Mouse (Mus musculus): Measurements from ENCODE around the gene Slc15a4. TPM values are rescaled to one million over a fixed set of nuclear protein-coding genes. Genes with fewer than 3 reads are reported as not detected.

Gene Slc15a4
- 10 to 100 TPM; 30.4 to 35.3 TPM for total RNA-seq (2021)

DNA sequence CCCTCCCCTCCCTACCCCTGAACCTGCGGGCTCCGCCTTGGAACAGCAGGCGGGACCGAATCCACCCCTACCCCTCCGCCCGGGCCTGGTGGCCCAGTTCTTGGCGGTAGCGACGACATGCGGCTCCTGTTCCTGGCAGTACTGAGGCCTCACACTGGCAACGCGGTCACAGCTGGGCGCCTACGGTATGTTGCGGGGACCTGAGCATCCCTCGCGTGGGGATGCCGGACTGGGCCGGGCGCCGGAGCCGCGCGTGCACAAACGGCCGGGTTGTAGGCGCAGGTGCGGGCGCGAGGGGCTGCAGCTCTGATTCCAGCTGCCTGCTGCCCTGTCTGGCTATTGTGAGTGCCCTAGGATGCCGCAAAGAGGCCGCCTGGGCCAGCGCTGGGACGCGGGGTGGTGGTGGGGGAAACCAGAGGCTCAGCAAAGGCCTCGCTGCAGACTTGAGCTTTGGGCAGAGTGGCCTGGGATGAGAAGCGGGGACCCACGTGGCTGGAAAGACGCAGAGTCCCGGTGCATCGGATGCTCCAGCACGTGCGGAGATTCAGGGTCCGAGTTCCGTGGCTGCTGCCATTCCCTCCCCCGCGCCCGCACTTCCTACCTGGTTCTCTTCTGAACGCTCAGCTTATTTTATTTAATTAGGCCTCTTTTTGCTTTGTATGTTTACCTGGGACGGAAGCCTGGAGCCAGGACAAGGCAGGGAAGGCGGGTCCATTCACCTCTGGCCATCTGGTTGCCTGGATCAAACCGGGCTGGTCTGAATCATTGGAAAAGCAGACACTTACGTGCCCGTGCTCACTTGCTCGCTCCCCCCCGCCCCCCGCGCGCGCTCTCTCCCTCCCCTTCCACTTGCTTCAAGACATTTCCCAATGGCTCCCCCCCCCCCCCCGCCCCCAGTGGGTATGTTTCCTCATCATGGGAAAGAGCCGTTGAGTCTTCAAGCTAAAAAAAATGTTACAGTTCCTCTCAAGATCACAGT, at the start of gene Slc15a4, which contains the start of gene Glt1d1:
TSS of gene Slc15a4 (minus strand) at position 731 of the 979 bp plus-strand sequence.
TSS of gene Glt1d1 (plus strand) at position 96 of the 979 bp plus-strand sequence.
- DNase-seq: no peak

GRCm38 (mm10) chr5:127678501-127678900, 45.8 kb upstream of the Slc15a4 start:
- DNase-seq: no peak

GRCm38 (mm10) chr5:127677561-127677960, 44.9 kb upstream of the Slc15a4 start:
- no peak for DNase-seq

- no peak for DNase-seq
Measured at GRCm38 (mm10) chr5:127673913-127674312, 41.2 kb upstream of the Slc15a4 start.

GRCm38 (mm10) chr5:127660979-127661378, 28.3 kb upstream of the Slc15a4 start:
- no peak for DNase-seq

GRCm38 (mm10) chr5:127660267-127660666, 27.6 kb upstream of the Slc15a4 start:
- no peak for DNase-seq

GRCm38 (mm10) chr5:127659312-127659711, 26.6 kb upstream of the Slc15a4 start:
- DNase-seq: no peak

DNA sequence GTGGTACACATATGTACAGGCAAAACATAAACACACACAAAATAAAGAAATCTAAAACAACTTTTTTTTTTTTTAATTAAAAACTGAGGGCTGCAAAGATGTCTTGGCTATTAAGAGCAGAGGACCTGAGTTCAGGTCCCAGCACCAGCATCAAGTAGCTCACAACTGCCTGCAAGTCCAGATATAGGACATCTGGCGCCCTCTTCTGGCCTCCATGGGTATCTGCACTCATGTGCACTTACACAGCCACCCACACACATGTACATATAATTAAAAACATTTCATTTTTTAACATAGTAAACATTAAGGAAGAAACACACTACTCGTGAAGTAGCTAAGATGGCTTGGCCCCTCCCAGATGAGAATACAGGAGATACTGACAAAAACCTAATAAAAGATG, 25.6 kb upstream of the Slc15a4 start:
- DNase-seq: no peak

DNA sequence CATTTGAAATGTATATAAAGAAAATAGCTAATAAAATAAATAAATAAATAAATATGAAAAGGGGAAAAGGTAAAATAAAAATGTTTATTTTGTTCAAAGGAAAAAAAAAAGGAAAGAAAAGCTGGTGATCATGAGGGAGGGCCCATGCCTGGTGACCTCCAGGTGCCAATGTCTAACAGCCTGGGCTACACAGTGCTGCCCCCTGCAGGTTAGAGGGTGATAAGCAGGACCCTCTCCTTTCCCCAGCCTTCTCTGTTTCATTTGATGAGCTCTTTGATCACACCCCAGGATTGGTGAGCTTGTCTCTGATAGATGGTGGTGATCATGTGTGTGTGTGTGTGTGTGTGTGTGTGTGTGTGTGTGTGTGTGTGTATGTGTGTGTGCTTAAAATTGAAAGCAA, 16.4 kb upstream of the Slc15a4 start:
- DNase-seq: no peak

- peak in 1 of 2 experiments; percentile 13 for DNase-seq
Measured at GRCm38 (mm10) chr5:127648046-127648445, 15.3 kb upstream of the Slc15a4 start.

DNA sequence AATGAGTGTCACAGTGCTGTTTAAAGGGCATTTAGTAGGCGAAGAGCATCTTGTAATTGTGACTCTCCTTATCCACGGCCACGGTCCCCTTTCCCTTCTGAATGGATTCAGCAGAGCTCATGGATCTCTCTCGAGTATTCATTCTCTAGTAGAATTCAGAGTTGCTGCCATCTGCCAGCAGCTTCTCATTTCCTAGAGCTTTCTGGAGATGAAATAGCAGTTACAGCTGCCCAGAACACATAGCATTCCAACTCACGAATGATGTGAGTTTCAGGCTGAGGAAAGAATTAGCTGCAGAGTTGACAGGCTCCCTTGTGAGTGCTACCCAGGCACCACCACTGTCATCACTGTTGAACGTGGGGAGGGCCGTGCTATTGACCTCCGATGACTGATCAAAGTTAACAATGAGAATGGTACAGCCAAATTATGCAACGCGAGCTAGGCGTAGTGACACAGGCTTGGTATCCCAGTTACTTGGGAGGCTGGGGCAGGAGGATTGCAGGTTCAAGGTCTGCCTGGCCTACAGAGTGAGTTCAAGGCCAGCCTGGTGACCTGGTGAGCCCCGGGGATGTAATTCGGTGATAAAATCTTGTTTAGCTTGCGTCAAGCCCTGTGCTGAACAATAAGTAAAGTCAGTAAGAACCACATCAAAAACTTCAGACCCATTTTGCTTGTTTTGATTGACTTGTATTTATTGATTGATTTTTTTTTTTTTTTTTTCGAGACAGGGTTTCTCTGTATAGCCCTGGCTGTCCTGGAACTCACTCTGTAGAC, 8.7 kb upstream of the Slc15a4 start:
- DNase-seq: no peak

GRCm38 (mm10) chr5:127640359-127640758, 7.7 kb upstream of the Slc15a4 start:
- DNase-seq: no peak

DNA sequence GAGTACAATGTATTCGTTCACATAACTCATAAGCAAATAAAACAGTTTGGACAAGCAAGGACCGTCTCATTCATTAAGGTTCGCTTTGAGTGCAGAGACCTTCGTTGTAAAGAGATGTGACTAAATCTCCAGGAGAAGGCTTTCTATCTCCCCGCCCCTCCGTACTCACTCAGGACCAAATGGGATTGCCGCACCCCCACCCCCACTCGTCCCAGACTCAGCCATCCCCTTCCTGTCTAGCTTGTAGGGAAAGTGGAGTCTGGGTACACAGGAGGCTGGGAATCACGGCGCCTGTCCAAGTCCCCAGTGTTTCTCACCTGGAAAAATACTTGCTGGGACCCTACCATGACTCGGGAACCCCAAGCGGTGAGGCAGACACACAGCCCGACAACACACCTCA, 6.9 kb upstream of the Slc15a4 start:
- no peak for DNase-seq

DNA sequence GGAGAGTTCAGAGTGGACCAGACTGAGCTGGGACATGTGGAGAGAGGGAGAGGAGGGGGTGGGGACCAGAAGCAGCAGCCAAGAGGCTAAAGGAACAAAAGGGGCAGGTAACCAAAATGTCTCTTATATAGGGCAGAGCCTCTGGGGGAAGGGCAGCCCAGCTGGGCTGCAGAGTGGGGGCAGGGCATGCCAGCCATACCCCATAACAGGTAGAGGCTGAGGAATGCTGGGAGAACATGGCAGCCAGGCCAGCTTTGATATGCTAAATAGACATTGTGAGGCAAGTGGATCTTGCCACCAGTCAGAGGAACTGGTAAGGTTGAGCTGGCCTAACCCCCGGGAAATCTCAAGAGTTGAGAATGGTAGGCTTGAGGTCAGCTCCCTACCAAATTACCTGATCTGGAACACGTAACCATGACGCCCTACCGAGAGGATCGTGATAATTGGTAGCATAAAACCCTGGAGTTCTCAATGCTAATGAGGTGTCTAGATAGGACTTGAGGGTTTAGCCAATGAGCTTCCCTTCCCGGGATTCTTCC, 6.4 kb upstream of the Slc15a4 start:
- DNase-seq: no peak

- DNase-seq: no peak
Measured at GRCm38 (mm10) chr5:127638177-127638576, 5.5 kb upstream of the Slc15a4 start.

DNA sequence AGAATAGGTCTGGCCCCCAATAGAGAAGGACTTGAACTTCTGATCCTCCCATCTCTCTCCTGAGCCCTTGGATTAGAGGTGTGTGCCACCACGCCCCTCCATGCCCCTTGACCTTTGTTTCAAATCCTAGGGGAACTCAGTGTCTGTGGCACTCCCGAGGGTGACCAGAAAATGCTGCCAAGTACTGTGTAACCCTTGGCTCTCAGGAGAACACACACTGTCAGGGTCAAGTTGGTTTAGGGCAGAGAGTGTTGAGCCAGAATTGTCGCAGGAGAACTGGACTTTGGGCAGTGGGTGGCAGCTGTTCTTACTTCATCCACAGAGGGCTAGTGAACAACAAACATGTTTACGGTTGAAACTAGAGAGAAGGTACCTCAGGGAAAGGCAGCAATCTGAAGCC, 4.9 kb upstream of the Slc15a4 start:
- no peak for DNase-seq

DNA sequence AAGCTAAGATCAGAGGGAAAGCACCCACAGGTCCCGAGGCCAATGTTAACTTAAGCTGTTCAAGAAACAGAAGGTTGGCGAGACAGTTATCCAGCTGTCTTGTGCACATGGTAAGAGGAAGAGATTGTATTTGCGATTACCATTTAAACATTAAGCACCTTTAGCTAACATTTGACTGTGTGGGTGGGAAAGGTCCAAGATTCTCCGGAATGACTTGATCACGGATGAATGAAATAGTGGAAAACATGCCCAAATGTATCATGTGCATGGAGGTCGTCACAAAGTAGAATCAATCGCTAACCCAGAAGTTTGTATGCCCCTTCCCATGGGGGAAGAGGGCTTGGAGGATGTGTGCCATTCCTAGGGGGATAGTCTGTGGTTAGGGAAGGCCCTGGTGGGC, 969 bp upstream of the Slc15a4 start:
- DNase-seq: no peak

GRCm38 (mm10) chr5:127633188-127633587, 491 bp upstream of the Slc15a4 start:
- DNase-seq: no peak

DNA sequence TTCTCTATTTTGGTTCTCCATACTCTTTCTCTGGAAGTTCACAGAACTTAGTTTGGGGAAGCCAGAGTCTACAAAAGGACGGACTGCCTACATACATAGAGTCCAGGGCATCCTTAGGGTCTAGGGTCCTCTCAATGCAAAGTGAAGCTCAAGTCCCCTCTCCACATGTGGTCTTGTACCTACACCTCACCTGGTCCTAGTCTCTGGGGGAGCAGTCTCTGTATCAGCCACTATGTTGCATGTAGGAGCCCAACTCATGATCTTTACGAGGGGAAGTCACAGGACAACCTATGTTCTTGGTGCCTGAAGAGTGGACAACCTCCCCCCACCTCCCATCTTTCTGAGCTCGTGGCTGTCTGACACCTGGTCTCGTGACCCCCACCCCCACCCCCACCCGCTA, 1.0 kb downstream of the Slc15a4 start:
- no peak for DNase-seq

DNA sequence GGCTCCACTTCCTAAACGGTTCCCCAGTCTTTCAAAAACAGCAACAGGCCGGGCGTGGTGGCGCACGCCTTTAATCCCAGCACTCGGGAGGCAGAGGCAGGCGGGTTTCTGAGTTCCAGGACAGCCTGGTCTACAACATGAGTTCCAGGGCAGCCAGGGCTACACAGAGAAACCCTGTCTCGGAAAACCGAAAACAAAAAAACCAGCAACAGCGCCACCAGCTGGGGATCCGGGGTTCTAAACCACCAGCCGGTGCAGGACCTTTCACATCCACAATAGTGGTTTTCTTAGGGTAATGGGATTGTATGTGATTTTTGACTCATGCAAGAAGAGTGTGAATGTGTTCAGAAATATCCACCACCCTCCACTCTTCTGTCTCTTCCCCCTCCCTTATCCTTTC, 5.5 kb downstream of the Slc15a4 start:
- no peak for DNase-seq

DNA sequence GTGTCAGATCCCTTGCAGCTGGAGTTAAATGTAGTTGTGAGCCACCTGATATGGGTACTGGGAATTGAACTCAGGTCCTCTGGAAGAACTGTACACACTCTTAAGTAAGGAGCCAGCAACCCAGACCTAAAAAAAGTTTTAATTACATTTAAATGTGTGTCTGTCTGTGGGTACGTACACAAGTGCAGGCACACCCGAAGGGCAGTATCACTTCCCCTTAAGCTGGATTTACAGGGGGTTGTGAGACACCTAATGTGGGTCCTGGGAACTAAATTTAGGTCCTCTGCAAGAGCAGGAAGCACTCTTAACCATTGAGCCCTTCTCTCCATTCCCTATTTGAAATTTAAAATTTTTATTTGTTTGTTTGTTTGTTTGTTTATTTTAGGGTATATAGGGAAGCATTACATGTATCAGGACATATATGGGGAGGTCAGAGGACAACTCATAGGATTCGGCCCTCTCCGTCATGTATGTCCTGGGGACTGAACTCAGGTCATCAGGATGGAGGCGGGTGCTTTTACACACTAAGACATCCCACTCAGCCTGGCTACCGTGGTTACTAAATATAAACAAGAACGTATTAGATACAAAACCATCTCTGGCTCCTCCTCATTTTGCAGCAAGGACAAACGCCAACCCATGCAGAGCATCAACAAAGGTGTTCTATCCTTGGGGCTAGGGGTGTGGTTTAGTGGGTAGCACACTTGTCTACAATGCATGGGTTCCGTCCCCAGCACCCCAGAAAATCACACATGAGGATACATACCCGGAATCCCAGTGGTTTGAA, 8.1 kb downstream of the Slc15a4 start:
- DNase-seq: no peak

DNA sequence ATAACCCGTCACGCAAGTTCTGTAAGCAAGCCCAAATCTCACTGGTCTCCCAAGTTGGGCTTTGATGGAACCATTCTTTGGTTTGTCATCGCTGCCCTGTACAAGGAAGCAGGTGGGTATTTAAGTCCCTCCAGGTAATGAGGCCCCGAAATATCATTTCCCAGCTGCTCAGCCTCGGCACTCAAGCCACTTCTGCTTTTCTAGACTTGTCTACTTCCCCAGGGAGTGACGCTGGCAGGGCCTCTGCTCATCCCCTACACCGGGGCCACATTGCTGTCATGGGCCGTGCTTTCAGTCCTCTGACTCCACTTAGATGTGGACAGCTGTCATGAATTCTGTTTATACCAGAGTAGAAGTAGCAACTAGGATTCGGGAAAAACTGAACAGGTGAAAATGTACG, 11.6 kb downstream of the Slc15a4 start:
- DNase-seq: no peak
